Mouse (Mus musculus) kidney, adult 18-20 months (tissue): ENCODE results near the gene Gnai2.
"Not testable (repeated sequence)": the region's sequence is repeated elsewhere in the genome, so short reads cannot be mapped to it uniquely, and the experiment has no call there.

Experiments used
- DNase-seq: peaks from one replicate; pipeline ENCODE4 v3.0.0; 2021

Gnai2 gene

DNA sequence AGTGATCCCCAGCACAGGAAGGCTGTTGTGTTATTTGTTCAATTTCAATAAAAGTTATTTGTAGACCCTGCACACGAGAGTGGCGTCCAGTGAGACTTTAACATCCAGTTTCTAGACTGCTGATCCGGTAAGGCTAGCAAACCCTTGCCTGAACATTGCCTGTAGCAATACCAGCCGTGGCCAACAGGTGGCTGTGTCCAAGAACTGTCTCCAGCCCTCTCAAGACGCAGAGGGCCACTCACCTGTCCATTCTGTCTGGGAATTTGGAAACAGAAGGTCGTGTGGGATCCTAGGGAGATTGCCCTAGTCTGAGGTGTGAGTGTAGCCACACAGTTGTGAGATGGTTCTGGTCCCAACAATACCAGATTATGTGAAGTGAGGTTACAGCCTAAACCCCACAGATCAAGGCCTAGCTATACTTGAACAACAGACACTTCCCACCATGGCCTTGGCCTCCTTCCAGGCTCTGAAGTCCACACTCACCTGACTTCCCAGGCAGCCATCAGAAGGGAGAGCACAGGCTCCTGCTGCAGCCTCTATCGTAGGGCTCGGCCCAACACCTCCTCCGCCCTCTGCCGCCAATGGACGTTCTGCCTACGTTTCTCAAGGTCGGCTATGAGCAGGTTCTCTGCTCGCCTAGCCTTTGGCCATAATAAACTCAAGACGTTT lies 69.0 kb downstream of the Gnai2 start:
- DNase-seq, result peak; percentile 95

DNA sequence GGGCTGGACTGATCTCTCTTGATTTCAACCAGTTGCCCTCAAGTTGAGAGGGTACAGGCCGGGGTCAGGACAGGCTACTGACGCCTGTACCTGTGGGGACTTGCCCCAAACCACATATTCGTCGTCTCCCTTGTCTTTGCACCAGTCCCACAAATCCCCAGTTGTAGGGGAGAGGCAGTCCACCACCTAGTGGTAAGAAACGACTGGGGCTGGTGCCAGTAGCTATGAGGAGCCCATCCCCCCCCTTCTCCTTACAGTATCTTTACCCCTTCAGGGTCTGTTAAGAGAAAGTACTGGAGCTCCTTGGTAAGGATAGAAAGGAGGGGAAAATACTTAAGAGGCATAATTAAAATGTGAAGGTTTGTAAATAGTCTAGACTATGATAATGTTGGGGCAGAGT lies 69.6 kb downstream of the Gnai2 start:
- DNase-seq, result not testable (repeated sequence)
